Mouse (Mus musculus): ENCODE data around the gene Dock9. TPM values are rescaled to one million over a fixed set of nuclear protein-coding genes. Genes with fewer than 3 reads are reported as not detected.

The Dock9 gene
- polyA plus RNA-seq, 1 experiment from 2014 or later, result 4.2 TPM

GRCm38 (mm10) chr14:121656912-121657311 lies 140.7 kb downstream of the Dock9 start:
- Histone ChIP-seq H3K27me3 (ENCODE audit: control insufficient read depth, insufficient read depth, low read length) (no peaks in the 10 kb centered on the region), H3K9me3 (ENCODE audit: control insufficient read depth, low read length) (no peaks in the 10 kb centered on the region), H3K36me3 (ENCODE audit: control insufficient read depth, insufficient read depth, low read length) (no peaks in the 10 kb centered on the region), H3K4me3 (ENCODE audit: low read depth, low read length) (no peak overlapping the region), H3K27ac (ENCODE audit: low read depth, low read length) (no peak overlapping the region), H3K4me1 (ENCODE audit: control insufficient read depth, insufficient read depth, low read length) (no peaks in the 10 kb centered on the region), H3K9ac (ENCODE audit: low read length) (no peak overlapping the region), H3K4me2 (no peak overlapping the region)
- no peak for DNase-seq (ENCODE audit: low spot score, missing footprints)
- WGBS, result 95% methylated on average over 10 of the region's 10 CpGs
- no peak for ATAC-seq (ENCODE audit: low FRiP score)

- H3K4me3 ChIP-seq (ENCODE audit: low read depth, low read length), result no peak overlapping the region
- ATAC-seq (ENCODE audit: low FRiP score) (no peak), DNase-seq (ENCODE audit: low spot score, missing footprints) (no peak)
- H3K27me3 ChIP-seq (ENCODE audit: control insufficient read depth, insufficient read depth, low read length), result no peaks in the 10 kb centered on the region
- H3K27ac ChIP-seq (ENCODE audit: low read depth, low read length), result no peak overlapping the region
- H3K9ac ChIP-seq (ENCODE audit: low read length), result no peak overlapping the region
- 90% methylated on average over 2 of the region's 2 CpGs for WGBS
- no peaks in the 10 kb centered on the region for H3K36me3 ChIP-seq (ENCODE audit: control insufficient read depth, insufficient read depth, low read length)
- no peaks in the 10 kb centered on the region for H3K9me3 ChIP-seq (ENCODE audit: control insufficient read depth, low read length)
- no peak overlapping the region for H3K4me2 ChIP-seq
- no peaks in the 10 kb centered on the region for H3K4me1 ChIP-seq (ENCODE audit: control insufficient read depth, insufficient read depth, low read length)
Measured at GRCm38 (mm10) chr14:121654977-121655376, 142.7 kb downstream of the Dock9 start.

- no peaks in the 10 kb centered on the region for H3K36me3 ChIP-seq (ENCODE audit: control insufficient read depth, insufficient read depth, low read length)
- H3K9ac ChIP-seq (ENCODE audit: low read length), result no peak overlapping the region
- WGBS, result 84% methylated on average over 7 of the region's 7 CpGs
- H3K27ac ChIP-seq (ENCODE audit: low read depth, low read length), result no peak overlapping the region
- no peaks in the 10 kb centered on the region for H3K4me1 ChIP-seq (ENCODE audit: control insufficient read depth, insufficient read depth, low read length)
- DNase-seq (ENCODE audit: low spot score, missing footprints) (no peak), ATAC-seq (ENCODE audit: low FRiP score) (no peak)
- H3K9me3 ChIP-seq (ENCODE audit: control insufficient read depth, low read length), result no peaks in the 10 kb centered on the region
- no peak overlapping the region for H3K4me3 ChIP-seq (ENCODE audit: low read depth, low read length)
- H3K27me3 ChIP-seq (ENCODE audit: control insufficient read depth, insufficient read depth, low read length), result no peaks in the 10 kb centered on the region
- no peak overlapping the region for H3K4me2 ChIP-seq
Measured at GRCm38 (mm10) chr14:121654416-121654967, 143.1 kb downstream of the Dock9 start.

GRCm38 (mm10) chr14:121653717-121654116 lies 143.9 kb downstream of the Dock9 start:
- ATAC-seq (ENCODE audit: low FRiP score) (no peak), DNase-seq (ENCODE audit: low spot score, missing footprints) (no peak)
- no peaks in the 10 kb centered on the region for H3K36me3 ChIP-seq (ENCODE audit: control insufficient read depth, insufficient read depth, low read length)
- H3K4me1 ChIP-seq (ENCODE audit: control insufficient read depth, insufficient read depth, low read length), result no peaks in the 10 kb centered on the region
- H3K27me3 ChIP-seq (ENCODE audit: control insufficient read depth, insufficient read depth, low read length), result no peaks in the 10 kb centered on the region
- H3K9me3 ChIP-seq (ENCODE audit: control insufficient read depth, low read length), result no peaks in the 10 kb centered on the region
- H3K4me3 ChIP-seq (ENCODE audit: low read depth, low read length), result no peak overlapping the region
- 91% methylated on average over 10 of the region's 10 CpGs for WGBS
- no peak overlapping the region for H3K4me2 ChIP-seq
- no peak overlapping the region for H3K9ac ChIP-seq (ENCODE audit: low read length)
- no peak overlapping the region for H3K27ac ChIP-seq (ENCODE audit: low read depth, low read length)

- H3K4me1 ChIP-seq (ENCODE audit: control insufficient read depth, insufficient read depth, low read length), result no peaks in the 10 kb centered on the region
- no peak overlapping the region for H3K27ac ChIP-seq (ENCODE audit: low read depth, low read length)
- H3K9ac ChIP-seq (ENCODE audit: low read length), result no peak overlapping the region
- no peak overlapping the region for H3K4me2 ChIP-seq
- 90% methylated on average over 7 of the region's 7 CpGs for WGBS
- no peak for DNase-seq (ENCODE audit: low spot score, missing footprints)
- H3K36me3 ChIP-seq (ENCODE audit: control insufficient read depth, insufficient read depth, low read length), result no peaks in the 10 kb centered on the region
- no peak for ATAC-seq (ENCODE audit: low FRiP score)
- H3K9me3 ChIP-seq (ENCODE audit: control insufficient read depth, low read length), result no peaks in the 10 kb centered on the region
- H3K27me3 ChIP-seq (ENCODE audit: control insufficient read depth, insufficient read depth, low read length), result no peaks in the 10 kb centered on the region
- H3K4me3 ChIP-seq (ENCODE audit: low read depth, low read length), result no peak overlapping the region
Measured at GRCm38 (mm10) chr14:121653241-121653640, 144.4 kb downstream of the Dock9 start.

GRCm38 (mm10) chr14:121648581-121649060 lies 149.0 kb downstream of the Dock9 start:
- whole genome bisulfite sequencing, result 74% methylated on average over 9 of the region's 9 CpGs
- no peak overlapping the region for H3K9ac ChIP-seq (ENCODE audit: low read length)
- no peaks in the 10 kb centered on the region for H3K36me3 ChIP-seq (ENCODE audit: control insufficient read depth, insufficient read depth, low read length)
- H3K4me2 ChIP-seq, result no peak overlapping the region
- ATAC-seq (ENCODE audit: low FRiP score) (no peak), DNase-seq (ENCODE audit: low spot score, missing footprints) (no peak)
- H3K4me1 ChIP-seq (ENCODE audit: control insufficient read depth, insufficient read depth, low read length), result no peaks in the 10 kb centered on the region
- no peaks in the 10 kb centered on the region for H3K9me3 ChIP-seq (ENCODE audit: control insufficient read depth, low read length)
- H3K4me3 ChIP-seq (ENCODE audit: low read depth, low read length), result no peak overlapping the region
- no peak overlapping the region for H3K27ac ChIP-seq (ENCODE audit: low read depth, low read length)
- H3K27me3 ChIP-seq (ENCODE audit: control insufficient read depth, insufficient read depth, low read length), result no peaks in the 10 kb centered on the region

GRCm38 (mm10) chr14:121647693-121648092 lies 149.9 kb downstream of the Dock9 start:
- Histone ChIP-seq H3K36me3 (ENCODE audit: control insufficient read depth, insufficient read depth, low read length) (no peaks in the 10 kb centered on the region), H3K9ac (ENCODE audit: low read length) (no peak overlapping the region), H3K27me3 (ENCODE audit: control insufficient read depth, insufficient read depth, low read length) (no peaks in the 10 kb centered on the region), H3K4me3 (ENCODE audit: low read depth, low read length) (no peak overlapping the region), H3K9me3 (ENCODE audit: control insufficient read depth, low read length) (no peaks in the 10 kb centered on the region), H3K27ac (ENCODE audit: low read depth, low read length) (no peak overlapping the region), H3K4me1 (ENCODE audit: control insufficient read depth, insufficient read depth, low read length) (no peaks in the 10 kb centered on the region), H3K4me2 (no peak overlapping the region)
- no peak for DNase-seq (ENCODE audit: low spot score, missing footprints)
- ATAC-seq (ENCODE audit: low FRiP score), result no peak
- 91% methylated on average over 6 of the region's 6 CpGs for WGBS

GRCm38 (mm10) chr14:121646617-121647016 lies 151.0 kb downstream of the Dock9 start:
- Histone ChIP-seq H3K4me2 (no peak overlapping the region), H3K27me3 (ENCODE audit: control insufficient read depth, insufficient read depth, low read length) (no peaks in the 10 kb centered on the region), H3K4me1 (ENCODE audit: control insufficient read depth, insufficient read depth, low read length) (no peaks in the 10 kb centered on the region), H3K27ac (ENCODE audit: low read depth, low read length) (no peak overlapping the region), H3K9me3 (ENCODE audit: control insufficient read depth, low read length) (no peaks in the 10 kb centered on the region), H3K36me3 (ENCODE audit: control insufficient read depth, insufficient read depth, low read length) (no peaks in the 10 kb centered on the region), H3K9ac (ENCODE audit: low read length) (no peak overlapping the region), H3K4me3 (ENCODE audit: low read depth, low read length) (no peak overlapping the region)
- no peak for DNase-seq (ENCODE audit: low spot score, missing footprints)
- no peak for ATAC-seq (ENCODE audit: low FRiP score)
- WGBS, result 84% methylated on average over 10 of the region's 10 CpGs

- WGBS, result 87% methylated on average over 2 of the region's 2 CpGs
- H3K4me2 ChIP-seq, result no peak overlapping the region
- H3K36me3 ChIP-seq (ENCODE audit: control insufficient read depth, insufficient read depth, low read length), result no peaks in the 10 kb centered on the region
Measured at GRCm38 (mm10) chr14:121644302-121644701, 153.3 kb downstream of the Dock9 start.

More at GRCm38 (mm10) chr14:121644302-121644701, 153.3 kb downstream of the Dock9 start:
- H3K9ac ChIP-seq (ENCODE audit: low read length), result no peak overlapping the region
- DNase-seq (ENCODE audit: low spot score, missing footprints) (no peak), ATAC-seq (ENCODE audit: low FRiP score) (no peak)
- no peaks in the 10 kb centered on the region for H3K4me1 ChIP-seq (ENCODE audit: control insufficient read depth, insufficient read depth, low read length)
- H3K4me3 ChIP-seq (ENCODE audit: low read depth, low read length), result no peak overlapping the region
- H3K9me3 ChIP-seq (ENCODE audit: control insufficient read depth, low read length), result no peaks in the 10 kb centered on the region
- no peak overlapping the region for H3K27ac ChIP-seq (ENCODE audit: low read depth, low read length)
- H3K27me3 ChIP-seq (ENCODE audit: control insufficient read depth, insufficient read depth, low read length), result no peaks in the 10 kb centered on the region
